Comparison of ENCODE assay signal across 8 mouse cellular contexts in the genomic region with DNA sequence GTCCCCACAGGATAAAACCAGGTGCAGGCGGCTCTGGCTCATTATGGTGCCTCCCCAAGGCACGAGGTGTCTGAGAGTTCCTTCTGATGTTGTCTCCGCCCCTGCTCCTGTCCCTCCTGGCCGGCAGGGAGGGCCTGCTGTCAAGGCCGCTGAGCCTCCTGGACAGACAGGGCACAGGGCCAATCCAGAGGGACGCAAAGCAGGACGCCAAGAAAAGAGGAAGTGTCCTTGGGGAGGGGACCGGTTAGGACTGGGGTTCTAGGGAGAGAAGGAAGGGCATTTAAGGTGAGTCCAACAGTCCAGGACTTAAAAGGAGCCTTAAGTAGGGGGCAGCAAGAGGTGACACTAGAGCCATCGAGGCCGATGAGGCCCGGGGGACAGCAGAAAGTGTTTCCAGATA. TPM values are rescaled to one million over a fixed set of nuclear protein-coding genes. Genes with fewer than 3 reads are reported as not detected.
DNase-seq lines count a peak whose midpoint lies in the region; ATAC-seq and TF ChIP-seq lines count a peak whose summit lies in the region.

No protein-coding gene starts in this region.

- peak overlapping the region; percentile 98 for H3K4me2 ChIP-seq in heart, embryonic 15.5 days
- H3K4me2 ChIP-seq in kidney, postnatal 0 days (ENCODE audit: low read length), result peak overlapping the region; percentile 97
- H3K4me2 ChIP-seq in stomach, embryonic 14.5 days (replicated peaks; ENCODE audit: low read depth, low read length), result peak overlapping the region; percentile 98; the same call in 1 of the 2 replicates

- no peak for TF ChIP-seq POLR2A in bone marrow, adult 2 months (IDR thresholded peaks at IDR 0.05; ENCODE audit: borderline replicate concordance, control insufficient read depth, low read depth, low read length)

- peak overlapping the region; percentile 91 for H3K4me3 ChIP-seq in bone marrow, adult 2 months (replicated peaks; ENCODE audit: control insufficient read depth, low read depth, low read length)
- peak overlapping the region; percentile 88 for H3K4me3 ChIP-seq in heart, embryonic 15.5 days
- H3K4me3 ChIP-seq in kidney, postnatal 0 days (replicated peaks; ENCODE audit: low read depth, low read length), result peak overlapping the region; percentile 73
- peak overlapping the region; percentile 52; the same call in 1 of the 2 replicates for H3K4me3 ChIP-seq in stomach, embryonic 14.5 days (ENCODE audit: low read depth, low read length)

- peak overlapping the region; percentile 45; the same call in 1 of the 2 replicates for H3K9ac ChIP-seq in heart, embryonic 15.5 days
- peak overlapping the region; percentile 9 for H3K9ac ChIP-seq in kidney, postnatal 0 days (ENCODE audit: low read depth, low read length)
- no peak overlapping the region for H3K9ac ChIP-seq in stomach, embryonic 14.5 days (replicated peaks; ENCODE audit: low read depth, low read length)

- peak; percentile 49 for ATAC-seq in heart, embryonic 15.5 days (replicated peaks; ENCODE audit: insufficient number of reproducible peaks, insufficient read depth, low FRiP score, low read depth)
- peak; percentile 11 for ATAC-seq in kidney, postnatal 0 days (replicated peaks; ENCODE audit: low FRiP score, low read depth)
- no peak for ATAC-seq in stomach, embryonic 14.5 days (ENCODE audit: insufficient number of reproducible peaks, insufficient read depth, low FRiP score, low read depth)

- peaks cover 4% of the 10 kb centered on the region for H3K4me1 ChIP-seq in bone marrow, adult 2 months (ENCODE audit: control insufficient read depth, insufficient read depth, low read length)
- H3K4me1 ChIP-seq in heart, embryonic 15.5 days (replicated peaks), result peaks cover 30% of the 10 kb centered on the region
- H3K4me1 ChIP-seq in kidney, postnatal 0 days (replicated peaks; ENCODE audit: insufficient read depth, low read length), result peaks cover 12% of the 10 kb centered on the region; the same call in 1 of the 2 replicates
- H3K4me1 ChIP-seq in stomach, embryonic 14.5 days (ENCODE audit: control insufficient read depth, insufficient read depth, low read length), result peaks cover 30% of the 10 kb centered on the region; the same call in 1 of the 2 replicates

- no peak for TF ChIP-seq CTCF in bone marrow, adult 2 months (IDR thresholded peaks at IDR 0.05; ENCODE audit: control insufficient read depth, insufficient read depth, low read length)
- TF ChIP-seq CTCF in kidney, postnatal 0 days (IDR thresholded peaks at IDR 0.05; ENCODE audit: low read depth), result no peak; the same call in 1 of the 2 replicates

- peak; percentile 29 for DNase-seq in spleen, adult 12 weeks (ENCODE audit: low spot score)
- DNase-seq in spleen, postnatal 14 days (ENCODE audit: low spot score in 2 of 2), result no peak
- peak; percentile 81 for DNase-seq in kidney, postnatal 0 days (ENCODE audit: low spot score)
- peak; percentile 89 for DNase-seq in lung, postnatal 25 days (ENCODE audit: low spot score)
- no peak for DNase-seq in frontal cortex, postnatal 25 days (ENCODE audit: low spot score in 2 of 2)

- peak overlapping the region; percentile 65 for H3K27ac ChIP-seq in bone marrow, adult 2 months (ENCODE audit: control insufficient read depth, insufficient read depth, low read depth, low read length, poor library complexity)
- peak overlapping the region; percentile 98 for H3K27ac ChIP-seq in heart, embryonic 15.5 days
- peak overlapping the region; percentile 57; the same call in 1 of the 2 replicates for H3K27ac ChIP-seq in kidney, postnatal 0 days
- no peak overlapping the region for H3K27ac ChIP-seq in stomach, embryonic 14.5 days (ENCODE audit: low read length)

- no peaks in the 10 kb centered on the region for H3K36me3 ChIP-seq in heart, embryonic 15.5 days
- no peaks in the 10 kb centered on the region for H3K36me3 ChIP-seq in kidney, postnatal 0 days (ENCODE audit: insufficient read depth, low read length)
- no peaks in the 10 kb centered on the region for H3K36me3 ChIP-seq in stomach, embryonic 14.5 days (ENCODE audit: control insufficient read depth, insufficient read depth, low read length)

- no peaks in the 10 kb centered on the region for H3K9me3 ChIP-seq in heart, embryonic 15.5 days (replicated peaks)
- H3K9me3 ChIP-seq in kidney, postnatal 0 days (replicated peaks; ENCODE audit: low read length), result no peaks in the 10 kb centered on the region
- no peaks in the 10 kb centered on the region for H3K9me3 ChIP-seq in stomach, embryonic 14.5 days (ENCODE audit: control insufficient read depth, low read depth, low read length)

- WGBS in bone marrow, adult 2 months, result 3% methylated on average over 11 of the region's 11 CpGs
- WGBS in heart, embryonic 15.5 days, result 3% methylated on average over 11 of the region's 11 CpGs
- WGBS in kidney, postnatal 0 days, result 7% methylated on average over 11 of the region's 11 CpGs
- 11% methylated on average over 11 of the region's 11 CpGs for WGBS in stomach, embryonic 14.5 days

- no peaks in the 10 kb centered on the region for H3K27me3 ChIP-seq in heart, embryonic 15.5 days
- H3K27me3 ChIP-seq in kidney, postnatal 0 days (ENCODE audit: insufficient read depth, low read length), result no peaks in the 10 kb centered on the region
- H3K27me3 ChIP-seq in stomach, embryonic 14.5 days (ENCODE audit: control insufficient read depth, insufficient read depth, low read length), result no peaks in the 10 kb centered on the region

RNA-seq across cellular contexts. Expression of a gene that starts 0.5 kb away (rescaled TPM):
- 11.5 and 27.9 TPM in 2 replicates for polyA plus RNA-seq in bone marrow, adult 2 months (2011; ENCODE audit: insufficient read depth, insufficient read length, low replicate concordance, missing spikeins)
- 25.7 and 36.0 TPM in 2 replicates for polyA plus RNA-seq in heart, embryonic 15.5 days (2015; fragmentation: Nextera tagmentation; extraction: Ambion mirVana)
- polyA plus RNA-seq in kidney, postnatal 0 days (2015; fragmentation: Nextera tagmentation; extraction: Ambion mirVana), result 70.8 and 81.4 TPM in 2 replicates
- polyA plus RNA-seq in stomach, embryonic 14.5 days (2014; fragmentation: Nextera tagmentation; extraction: Ambion mirVana), result 21.4 and 25.2 TPM in 2 replicates

RNA-seq across cellular contexts. Expression of a gene that starts 38.8 kb away (rescaled TPM):
- 1.8 and 5.5 TPM in 2 replicates for polyA plus RNA-seq in bone marrow, adult 2 months (2011; ENCODE audit: insufficient read depth, insufficient read length, low replicate concordance, missing spikeins)
- 5.3 and 7.0 TPM in 2 replicates for polyA plus RNA-seq in heart, embryonic 15.5 days (2015; fragmentation: Nextera tagmentation; extraction: Ambion mirVana)
- polyA plus RNA-seq in kidney, postnatal 0 days (2015; fragmentation: Nextera tagmentation; extraction: Ambion mirVana), result 6.3 and 6.8 TPM in 2 replicates
- 7.9 and 9.1 TPM in 2 replicates for polyA plus RNA-seq in stomach, embryonic 14.5 days (2014; fragmentation: Nextera tagmentation; extraction: Ambion mirVana)

RNA-seq across cellular contexts. Expression of a gene that starts 38.9 kb away (rescaled TPM):
- polyA plus RNA-seq in bone marrow, adult 2 months (2011; ENCODE audit: insufficient read depth, insufficient read length, low replicate concordance, missing spikeins), result 33.0 and 39.3 TPM in 2 replicates
- 83.5 and 94.8 TPM in 2 replicates for polyA plus RNA-seq in heart, embryonic 15.5 days (2015; fragmentation: Nextera tagmentation; extraction: Ambion mirVana)
- polyA plus RNA-seq in kidney, postnatal 0 days (2015; fragmentation: Nextera tagmentation; extraction: Ambion mirVana), result 116 and 124 TPM in 2 replicates
- 130 and 134 TPM in 2 replicates for polyA plus RNA-seq in stomach, embryonic 14.5 days (2014; fragmentation: Nextera tagmentation; extraction: Ambion mirVana)

Comparison
In these comparisons a context has a peak if more than half of its experiments do, and no peak if none do; other contexts are left out.
1. DNase-seq: peak in spleen, adult 12 weeks (single experiment), kidney, postnatal 0 days (single experiment) and lung, postnatal 25 days (single experiment); none in spleen, postnatal 14 days (0 of 2) and frontal cortex, postnatal 25 days (0 of 2).
2. Peak in every context shown above with its lines, with median percentiles within 50 percentile points of each other: H3K4me3 ChIP-seq and H3K4me2 ChIP-seq.